Mouse (Mus musculus): ENCODE data around the gene Gpm6b. TPM values are rescaled to one million over a fixed set of nuclear protein-coding genes. Genes with fewer than 3 reads are reported as not detected.

Gene Gpm6b
- polyA plus RNA-seq, 1 experiment from 2014 or later, result 197 TPM

- H3K27me3 ChIP-seq (replicated peaks), result no peaks in the 10 kb centered on the region
- 48% methylated on average over 7 of the region's 7 CpGs for WGBS
- H3K4me2 ChIP-seq (replicated peaks), result 0 out of 2 replicates have a peak overlapping the region, but pooled peaks have one; percentile 2
- H3K9ac ChIP-seq, result no peak overlapping the region
- H3K9me3 ChIP-seq, result no peaks in the 10 kb centered on the region
- no peaks in the 10 kb centered on the region for H3K4me1 ChIP-seq
- no peak overlapping the region for H3K4me3 ChIP-seq
- H3K27ac ChIP-seq, result no peak overlapping the region
- 0 out of 2 replicates have a peak, but pooled peaks have one; percentile 8 for ATAC-seq (ENCODE audit: low FRiP score, low read depth)
- H3K36me3 ChIP-seq, result no peaks in the 10 kb centered on the region
Measured at GRCm38 (mm10) chrX:166240751-166241150, 2.0 kb downstream of the Gpm6b start.

DNA sequence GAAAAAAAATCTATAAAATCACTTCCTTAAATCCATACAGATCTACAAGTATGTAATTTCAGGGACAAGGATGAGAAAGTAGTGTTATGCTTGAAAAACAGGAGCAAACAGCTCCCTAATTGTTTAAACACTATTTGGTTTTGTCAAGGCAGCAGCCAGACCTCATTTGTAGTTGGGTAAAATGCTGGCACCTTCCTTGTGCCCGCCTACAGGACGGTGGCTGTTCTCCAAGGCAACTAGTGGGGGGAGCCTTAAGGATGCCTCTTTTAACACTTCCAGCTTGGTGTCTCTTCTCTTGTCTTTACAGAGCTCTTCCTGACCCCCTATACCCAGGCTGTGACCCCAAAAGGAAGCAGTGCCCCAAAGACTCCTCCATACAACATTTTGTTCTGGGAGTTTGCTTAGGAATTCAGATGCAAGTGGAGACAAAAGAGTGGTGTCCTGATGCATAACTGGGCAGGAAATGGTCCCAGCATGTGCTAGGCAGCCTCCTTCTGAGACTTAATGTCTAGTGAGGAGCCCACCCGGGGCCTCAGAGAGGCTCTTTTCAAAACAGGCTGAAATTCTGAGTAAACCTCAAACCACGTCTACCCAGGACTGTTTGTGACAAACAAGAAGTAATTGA is 4.7 kb downstream of the Gpm6b start:
- H3K9me3 ChIP-seq, result no peaks in the 10 kb centered on the region
- H3K4me3 ChIP-seq, result no peak overlapping the region
- H3K27ac ChIP-seq, result no peak overlapping the region
- ATAC-seq (ENCODE audit: low FRiP score, low read depth), result no peak
- WGBS, result 47% methylated on average over 4 of the region's 4 CpGs
- no peaks in the 10 kb centered on the region for H3K4me1 ChIP-seq
- no peaks in the 10 kb centered on the region for H3K27me3 ChIP-seq (replicated peaks)
- no peak overlapping the region for H3K4me2 ChIP-seq (replicated peaks)
- no peak overlapping the region for H3K9ac ChIP-seq
- no peaks in the 10 kb centered on the region for H3K36me3 ChIP-seq

DNA sequence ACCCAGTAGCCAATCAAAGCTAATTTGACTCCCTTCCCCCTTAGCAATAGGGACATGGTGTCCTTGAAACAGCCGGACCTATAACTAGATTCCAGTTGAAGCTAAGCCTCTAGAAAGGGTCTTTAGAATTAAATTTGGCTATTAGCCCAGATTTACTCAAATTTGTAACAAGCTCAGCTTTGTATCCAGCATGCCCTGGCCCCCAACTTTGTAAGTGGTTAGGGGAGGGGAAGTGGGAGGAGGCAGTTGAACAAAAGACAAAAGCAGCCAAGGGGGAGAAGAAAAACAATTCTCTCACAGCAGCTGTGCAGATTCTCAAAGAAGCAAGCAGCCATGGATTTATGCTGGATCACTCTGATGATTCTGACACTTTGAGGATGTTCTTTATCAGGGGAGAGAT is 32.8 kb downstream of the Gpm6b start:
- no peaks in the 10 kb centered on the region for H3K9me3 ChIP-seq
- H3K27me3 ChIP-seq (replicated peaks), result no peaks in the 10 kb centered on the region
- no peaks in the 10 kb centered on the region for H3K36me3 ChIP-seq
- H3K4me2 ChIP-seq (replicated peaks), result no peak overlapping the region
- peaks cover 4% of the 10 kb centered on the region for H3K4me1 ChIP-seq
- H3K4me3 ChIP-seq, result no peak overlapping the region
- peak; percentile 83 for ATAC-seq (ENCODE audit: low FRiP score, low read depth)
- H3K9ac ChIP-seq, result no peak overlapping the region
- no peak overlapping the region for H3K27ac ChIP-seq
- 32% methylated on average over 1 of the region's 1 CpGs for WGBS

DNA sequence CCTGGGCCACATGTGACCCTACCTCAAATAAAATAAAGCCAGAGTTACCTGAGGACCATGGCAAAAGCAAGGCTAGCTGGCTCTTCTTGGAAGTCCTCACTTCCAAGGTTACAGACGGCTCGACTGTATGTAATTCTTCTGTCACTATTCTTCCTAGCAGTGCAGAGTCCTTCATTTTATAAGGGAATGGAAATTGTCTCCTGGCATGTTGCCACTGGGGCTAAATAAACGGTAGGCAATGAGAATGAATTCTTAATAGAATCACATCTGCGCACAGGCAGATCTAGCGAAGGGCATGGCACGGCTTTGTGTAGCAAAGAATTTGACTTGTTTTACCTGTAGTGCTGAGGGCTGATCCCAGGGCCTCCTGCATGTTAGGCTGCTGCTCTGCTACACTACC is 33.9 kb downstream of the Gpm6b start:
- no peak overlapping the region for H3K27ac ChIP-seq

GRCm38 (mm10) chrX:166279861-166280260 is 41.1 kb downstream of the Gpm6b start:
- Histone ChIP-seq H3K27ac (no peak overlapping the region), H3K9ac (no peak overlapping the region), H3K4me2 (replicated peaks) (no peak overlapping the region), H3K9me3 (no peaks in the 10 kb centered on the region), H3K4me3 (no peak overlapping the region), H3K4me1 (no peaks in the 10 kb centered on the region), H3K36me3 (no peaks in the 10 kb centered on the region), H3K27me3 (replicated peaks) (no peaks in the 10 kb centered on the region)
- 89% methylated on average over 1 of the region's 1 CpGs for WGBS
- ATAC-seq (ENCODE audit: low FRiP score, low read depth), result no peak

More for the DNA sequence above, 33.9 kb downstream of the Gpm6b start:
- WGBS, result 70% methylated on average over 6 of the region's 6 CpGs
- H3K4me2 ChIP-seq (replicated peaks), result no peak overlapping the region
- H3K9ac ChIP-seq, result no peak overlapping the region
- ATAC-seq (ENCODE audit: low FRiP score, low read depth), result no peak
- H3K36me3 ChIP-seq, result no peaks in the 10 kb centered on the region
- no peak overlapping the region for H3K4me3 ChIP-seq
- peaks cover 4% of the 10 kb centered on the region for H3K4me1 ChIP-seq
- no peaks in the 10 kb centered on the region for H3K9me3 ChIP-seq
- no peaks in the 10 kb centered on the region for H3K27me3 ChIP-seq (replicated peaks)

DNA sequence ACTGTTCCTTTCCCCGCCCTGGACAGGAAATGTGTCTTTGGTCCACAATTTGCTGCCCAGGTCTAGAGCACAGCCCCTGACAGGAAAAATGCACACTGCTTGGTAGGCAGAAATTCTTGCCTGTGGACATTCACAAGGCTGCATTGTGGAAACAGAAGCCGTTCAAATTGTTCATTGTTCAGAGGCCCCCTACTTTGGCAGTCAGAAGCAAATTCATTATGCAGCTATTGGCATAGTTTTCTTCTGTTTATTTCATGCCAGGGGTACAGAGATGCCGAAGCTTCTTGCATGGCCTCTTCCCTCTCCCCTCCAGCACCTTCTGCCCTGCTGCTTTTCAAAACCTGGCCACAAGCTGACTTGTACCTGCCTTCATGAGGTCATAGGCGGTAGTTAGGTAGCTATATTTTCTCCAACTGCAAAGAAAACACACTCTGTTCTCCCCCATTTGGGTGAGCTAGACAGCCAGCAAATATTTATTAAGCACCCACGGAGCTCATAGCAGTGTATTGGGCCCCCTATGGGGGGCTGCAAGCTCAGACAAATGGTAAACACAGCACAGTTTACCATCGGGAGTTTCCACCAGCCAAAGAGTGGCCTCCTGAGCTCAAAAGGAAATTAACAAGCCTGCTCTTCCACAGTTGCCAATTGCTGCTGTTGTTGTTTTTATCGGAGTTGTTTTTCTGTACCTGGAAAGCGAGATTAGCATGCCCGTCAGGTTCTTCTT is 48.2 kb downstream of the Gpm6b start:
- H3K36me3 ChIP-seq, result no peaks in the 10 kb centered on the region
- H3K9ac ChIP-seq, result no peak overlapping the region
- no peak overlapping the region for H3K4me3 ChIP-seq
- no peak for ATAC-seq (ENCODE audit: low FRiP score, low read depth)
- H3K27ac ChIP-seq, result no peak overlapping the region
- WGBS, result 61% methylated on average over 9 of the region's 9 CpGs
- H3K9me3 ChIP-seq, result no peaks in the 10 kb centered on the region
- H3K27me3 ChIP-seq (replicated peaks), result no peaks in the 10 kb centered on the region
- no peak overlapping the region for H3K4me2 ChIP-seq (replicated peaks)
- H3K4me1 ChIP-seq, result no peaks in the 10 kb centered on the region

DNA sequence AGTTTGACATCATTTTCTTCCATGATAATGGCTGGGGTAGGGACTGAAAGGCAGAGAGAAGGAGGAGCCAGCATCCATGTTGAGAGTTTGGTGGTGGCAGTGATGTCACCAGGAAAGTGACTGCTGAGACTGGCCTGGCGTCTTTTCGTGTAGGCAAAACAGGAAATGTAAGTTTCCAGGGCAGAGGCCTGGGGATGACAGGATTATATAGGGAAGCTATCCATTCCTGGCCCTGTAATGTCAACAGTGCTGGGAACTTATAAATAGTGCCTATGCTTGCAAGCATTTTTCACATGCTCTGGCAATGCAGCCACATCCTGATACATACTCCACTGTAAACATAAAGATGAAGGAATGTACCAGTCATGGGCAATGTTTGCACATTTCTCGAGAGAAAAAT is 52.6 kb downstream of the Gpm6b start:
- Histone ChIP-seq H3K4me3 (no peak overlapping the region), H3K9ac (no peak overlapping the region), H3K4me1 (no peaks in the 10 kb centered on the region), H3K27ac (no peak overlapping the region), H3K27me3 (replicated peaks) (no peaks in the 10 kb centered on the region), H3K9me3 (no peaks in the 10 kb centered on the region), H3K4me2 (replicated peaks) (no peak overlapping the region), H3K36me3 (no peaks in the 10 kb centered on the region)
- WGBS, result 61% methylated on average over 3 of the region's 3 CpGs
- no peak for ATAC-seq (ENCODE audit: low FRiP score, low read depth)

DNA sequence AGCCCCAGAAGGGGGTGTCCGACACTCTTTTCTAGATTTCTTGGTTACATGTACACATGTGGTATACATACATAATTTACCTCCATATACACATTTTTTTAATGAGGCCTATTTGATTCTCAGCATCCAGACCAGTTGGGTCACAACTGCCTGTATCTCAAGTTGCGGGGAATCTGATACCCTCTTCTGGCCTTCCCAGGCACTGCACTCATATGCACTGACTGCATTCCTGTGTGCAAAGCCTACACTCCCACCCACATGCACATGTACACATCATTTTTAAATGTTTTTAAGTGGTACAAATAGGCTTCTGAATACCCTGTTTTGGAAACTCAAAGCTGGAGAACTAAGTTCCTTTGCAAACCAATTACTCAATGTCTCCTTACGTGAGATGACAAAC is 54.8 kb downstream of the Gpm6b start:
- 91% methylated on average over 3 of the region's 3 CpGs for WGBS

GRCm38 (mm10) chrX:166302791-166303190 is 64.1 kb downstream of the Gpm6b start:
- Histone ChIP-seq H3K36me3 (no peaks in the 10 kb centered on the region), H3K27ac (no peak overlapping the region), H3K9me3 (no peaks in the 10 kb centered on the region), H3K4me3 (no peak overlapping the region), H3K4me2 (replicated peaks) (no peak overlapping the region), H3K27me3 (replicated peaks) (no peaks in the 10 kb centered on the region), H3K9ac (no peak overlapping the region), H3K4me1 (no peaks in the 10 kb centered on the region)
- 84% methylated on average over 2 of the region's 2 CpGs for WGBS
- ATAC-seq (ENCODE audit: low FRiP score, low read depth), result no peak

More for the DNA sequence above, 54.8 kb downstream of the Gpm6b start:
- no peak overlapping the region for H3K9ac ChIP-seq
- ATAC-seq (ENCODE audit: low FRiP score, low read depth), result no peak
- no peak overlapping the region for H3K4me3 ChIP-seq
- H3K27ac ChIP-seq, result no peak overlapping the region
- H3K4me2 ChIP-seq (replicated peaks), result no peak overlapping the region
- no peaks in the 10 kb centered on the region for H3K27me3 ChIP-seq (replicated peaks)
- no peaks in the 10 kb centered on the region for H3K9me3 ChIP-seq
- no peaks in the 10 kb centered on the region for H3K36me3 ChIP-seq
- H3K4me1 ChIP-seq, result no peaks in the 10 kb centered on the region

DNA sequence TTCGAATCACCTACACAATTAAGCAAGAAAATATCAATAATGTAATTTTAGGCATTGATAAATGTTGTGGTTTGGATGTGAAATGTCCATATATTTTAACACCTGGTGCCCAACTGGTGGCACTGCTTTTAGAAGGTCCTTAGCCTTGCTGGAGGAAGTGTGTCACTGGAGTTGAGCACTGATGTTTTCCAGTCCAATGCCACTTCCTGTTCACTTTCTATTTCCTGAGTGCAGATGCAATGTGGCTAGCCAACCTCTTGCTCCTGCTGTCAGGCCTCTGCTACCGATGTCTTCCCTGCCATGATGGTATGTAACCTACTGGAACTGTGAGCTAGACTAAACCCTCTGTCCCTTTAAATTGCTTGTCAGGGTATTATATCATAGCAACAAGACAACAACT is 65.6 kb downstream of the Gpm6b start:
- WGBS, result 89% methylated on average over 2 of the region's 2 CpGs
- no peaks in the 10 kb centered on the region for H3K27me3 ChIP-seq (replicated peaks)
- no peak overlapping the region for H3K4me2 ChIP-seq (replicated peaks)
- no peaks in the 10 kb centered on the region for H3K9me3 ChIP-seq
- no peak overlapping the region for H3K27ac ChIP-seq
- no peak overlapping the region for H3K4me3 ChIP-seq
- no peak overlapping the region for H3K9ac ChIP-seq
- H3K4me1 ChIP-seq, result no peaks in the 10 kb centered on the region
- H3K36me3 ChIP-seq, result no peaks in the 10 kb centered on the region
- no peak for ATAC-seq (ENCODE audit: low FRiP score, low read depth)

DNA sequence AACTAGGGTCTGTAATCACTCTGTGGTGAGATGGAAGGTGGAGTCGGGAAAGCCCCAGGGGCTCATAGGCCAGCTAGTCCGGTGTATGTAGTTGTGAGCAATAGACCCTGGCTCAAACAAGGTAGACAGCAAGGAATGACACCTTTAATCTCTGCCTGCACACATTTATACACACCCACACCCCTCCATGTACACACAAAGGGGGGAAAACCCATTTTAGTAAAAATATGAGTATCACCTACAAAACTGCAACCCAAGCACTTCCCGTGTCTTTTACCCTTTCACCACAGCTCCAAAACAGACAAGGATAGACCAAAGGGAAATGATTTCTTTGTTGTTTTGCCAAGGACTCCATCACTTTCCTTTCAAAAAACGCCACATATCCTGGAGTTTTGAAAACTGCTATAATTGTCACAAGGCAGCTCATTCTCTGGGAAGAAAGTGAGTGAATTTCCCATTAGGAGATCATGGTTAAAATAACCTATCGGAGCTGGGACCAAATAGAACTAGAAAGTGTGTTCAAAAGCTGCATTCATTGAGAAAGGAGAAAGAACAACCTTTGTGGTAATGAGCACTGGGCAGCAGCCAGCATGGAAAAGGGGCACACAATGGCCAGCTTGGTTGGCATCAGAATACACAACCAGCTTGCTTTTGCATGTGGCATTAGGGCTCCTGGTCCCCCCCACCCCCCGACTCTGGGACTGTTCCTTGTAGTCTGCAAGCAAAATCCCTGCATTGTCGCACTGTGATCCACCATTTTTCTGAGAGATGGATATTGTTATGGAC is 68.9 kb downstream of the Gpm6b start:
- H3K4me1 ChIP-seq, result no peaks in the 10 kb centered on the region
- no peaks in the 10 kb centered on the region for H3K9me3 ChIP-seq
- H3K36me3 ChIP-seq, result no peaks in the 10 kb centered on the region
- no peaks in the 10 kb centered on the region for H3K27me3 ChIP-seq (replicated peaks)
- no peak overlapping the region for H3K27ac ChIP-seq
- H3K4me2 ChIP-seq (replicated peaks), result no peak overlapping the region
- 87% methylated on average over 7 of the region's 7 CpGs for WGBS
- no peak overlapping the region for H3K4me3 ChIP-seq
- no peak overlapping the region for H3K9ac ChIP-seq
- ATAC-seq (ENCODE audit: low FRiP score, low read depth), result no peak

DNA sequence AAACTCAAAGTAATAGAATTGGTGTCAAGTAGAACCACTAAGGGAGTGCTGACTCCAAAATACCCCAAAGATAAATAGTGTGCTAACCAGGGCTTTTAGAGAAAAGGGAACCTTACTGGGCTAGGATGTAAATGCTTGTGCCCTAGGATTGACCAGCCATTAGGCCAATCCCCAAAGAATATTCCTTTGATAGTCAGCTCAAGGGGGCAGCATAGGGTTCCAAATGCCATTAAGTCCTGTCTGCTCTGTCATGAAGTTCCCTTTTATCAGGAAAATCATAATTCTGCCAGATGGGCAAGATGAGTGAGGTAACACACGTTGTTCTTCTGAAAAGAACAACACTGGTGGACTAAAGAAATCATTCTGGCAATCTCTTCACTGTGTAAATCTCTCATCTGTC is 70.1 kb downstream of the Gpm6b start:
- no peak for ATAC-seq (ENCODE audit: low FRiP score, low read depth)
- no peaks in the 10 kb centered on the region for H3K36me3 ChIP-seq
- H3K9me3 ChIP-seq, result no peaks in the 10 kb centered on the region
- H3K9ac ChIP-seq, result no peak overlapping the region
- no peak overlapping the region for H3K27ac ChIP-seq
- WGBS, result 37% methylated on average over 1 of the region's 1 CpGs
- no peak overlapping the region for H3K4me2 ChIP-seq (replicated peaks)
- H3K27me3 ChIP-seq (replicated peaks), result no peaks in the 10 kb centered on the region
- no peaks in the 10 kb centered on the region for H3K4me1 ChIP-seq
- no peak overlapping the region for H3K4me3 ChIP-seq
